Mouse (Mus musculus) MEL (cell line): Measurements from ENCODE around the gene Thoc6. TPM values are rescaled to one million over a fixed set of nuclear protein-coding genes. Genes with fewer than 3 reads are reported as not detected.

Experiments used
- DNase-seq: peaks from one replicate; pipeline ENCODE4 v3.0.0; 2011; ENCODE audit warnings: low read depth, low spot score
- H3K27ac ChIP-seq: 2 replicates; pipeline ENCODE4 v1.5.1; 2012; ENCODE audit warnings: low read depth, mild to moderate bottlenecking, control low read depth, low read length, moderate library complexity; ENCODE audit not compliant: control insufficient read depth
- H3K27me3 ChIP-seq, 2 experiments: fragments of 150-350 bp in 1 of 2; sonication (generic) in 1 of 2; 2 replicates each; pipeline ENCODE4 v1.6.1; 2012; ENCODE audit warnings: low read length in 2 of 2, mild to moderate bottlenecking in 2 of 2, improper control_type of control experiment in 1 of 2, moderate library complexity in 1 of 2; ENCODE audit not compliant: insufficient read depth in 2 of 2, control insufficient read depth in 1 of 2
- H3K36me3 ChIP-seq, 2 experiments: 2 replicates each; pipeline ENCODE4 v1.6.1; 2012 to 2014; ENCODE audit warnings: low read length in 2 of 2, improper control_type of control experiment in 1 of 2, inconsistent platforms in 1 of 2, mild to moderate bottlenecking in 1 of 2; ENCODE audit not compliant: insufficient read depth in 2 of 2, control insufficient read depth in 1 of 2
- H3K4me1 ChIP-seq, 2 experiments: fragments of 150-350 bp in 1 of 2; sonication (generic) in 1 of 2; 2 replicates each; pipeline ENCODE4 v1.6.1; 2012; ENCODE audit warnings: low read length in 2 of 2, improper control_type of control experiment in 1 of 2, mild to moderate bottlenecking in 1 of 2; ENCODE audit not compliant: insufficient read depth in 2 of 2, control insufficient read depth in 1 of 2
- H3K4me3 ChIP-seq, 2 experiments: fragments of 150-350 bp in 1 of 2; sonication (generic) in 1 of 2; 2 replicates each; pipeline ENCODE4 v1.5.1; 2012; ENCODE audit warnings: low read depth in 2 of 2, low read length in 2 of 2, mild to moderate bottlenecking in 2 of 2, moderate library complexity in 2 of 2, control low read depth in 1 of 2, improper control_type of control experiment in 1 of 2; ENCODE audit not compliant: control insufficient read depth in 1 of 2, insufficient read depth in 1 of 2
- H3K79me2 ChIP-seq: 2 replicates; pipeline ENCODE4 v1.6.1; 2012; ENCODE audit warnings: mild to moderate bottlenecking, low read length, moderate library complexity; ENCODE audit not compliant: control insufficient read depth, poor library complexity, insufficient read depth
- H3K9ac ChIP-seq: 2 replicates; pipeline ENCODE4 v1.6.1; 2012; ENCODE audit warnings: low read depth, mild to moderate bottlenecking, control low read depth, low read length, moderate library complexity; ENCODE audit not compliant: control insufficient read depth, poor library complexity, severe bottlenecking
- H3K9me3 ChIP-seq: fragments of 150-350 bp; sonication (generic); replicated peaks from 2 replicates; pipeline ENCODE4 v1.6.1; 2012; ENCODE audit warnings: mild to moderate bottlenecking, low read length, improper control_type of control experiment, moderate library complexity; ENCODE audit not compliant: insufficient read depth
- CHD2 ChIP-seq: IDR thresholded peaks from 2 replicates; pipeline ENCODE4 v1.6.1; 2011; ENCODE audit warnings: low read length, improper control_type of control experiment
- CTCF ChIP-seq, 3 experiments: IDR thresholded peaks in 2 of 3; conservative IDR thresholded peaks in 1 of 3; 2 replicates each; pipeline ENCODE4 v1.5.1; 2011 to 2012; ENCODE audit warnings: low read length in 3 of 3, low read depth in 2 of 3, mild to moderate bottlenecking in 2 of 3, improper control_type of control experiment in 1 of 3, inconsistent platforms in 1 of 3, mixed read lengths in 1 of 3, moderate library complexity in 1 of 3; ENCODE audit not compliant: control insufficient read depth in 1 of 3, insufficient read depth in 1 of 3, poor library complexity in 1 of 3, severe bottlenecking in 1 of 3
- E2F4 ChIP-seq: IDR thresholded peaks from 2 replicates; pipeline ENCODE4 v1.6.1; 2011; ENCODE audit warnings: low read depth, low read length, improper control_type of control experiment, borderline replicate concordance
- EP300 ChIP-seq, 2 experiments: IDR thresholded peaks; 2 replicates each; pipeline ENCODE4 v1.6.1; 2011; ENCODE audit warnings: improper control_type of control experiment in 2 of 2, low read length in 2 of 2, low read depth in 1 of 2, mild to moderate bottlenecking in 1 of 2
- GABPA ChIP-seq: IDR thresholded peaks from 2 replicates; pipeline ENCODE4 v1.6.1; 2012; ENCODE audit warnings: low read depth, mild to moderate bottlenecking, inconsistent platforms, low read length, improper control_type of control experiment, moderate library complexity
- GATA1 ChIP-seq: IDR thresholded peaks from 2 replicates; pipeline ENCODE4 v1.6.1; 2011; ENCODE audit warnings: low read depth, low read length, improper control_type of control experiment
- JUND ChIP-seq: IDR thresholded peaks from 2 replicates; pipeline ENCODE4 v1.6.1; 2011; ENCODE audit warnings: low read depth, mild to moderate bottlenecking, improper control_type of control experiment, low read length
- KAT2A ChIP-seq: conservative IDR thresholded peaks from 2 replicates; pipeline ENCODE4 v1.6.1; 2012; ENCODE audit warnings: low read depth, low read length, improper control_type of control experiment, inconsistent platforms
- MAX ChIP-seq: IDR thresholded peaks from 2 replicates; pipeline ENCODE4 v1.6.1; 2011; ENCODE audit warnings: low read length, improper control_type of control experiment
- MAZ ChIP-seq: IDR thresholded peaks from 2 replicates; pipeline ENCODE4 v1.6.1; 2012; ENCODE audit warnings: low read depth, mild to moderate bottlenecking, inconsistent platforms, low read length, improper control_type of control experiment
- MEF2A ChIP-seq: IDR thresholded peaks from 2 replicates; pipeline ENCODE4 v1.6.1; 2014; ENCODE audit warnings: low read depth, mild to moderate bottlenecking, inconsistent platforms, low read length, improper control_type of control experiment; ENCODE audit not compliant: poor library complexity, insufficient replicate concordance, severe bottlenecking; ENCODE audit errors: extremely low read depth
- MXI1 ChIP-seq: IDR thresholded peaks from 2 replicates; pipeline ENCODE4 v1.6.1; 2011; ENCODE audit warnings: mild to moderate bottlenecking, low read depth, low read length, improper control_type of control experiment
- MYB ChIP-seq: IDR thresholded peaks from 2 replicates; pipeline ENCODE4 v1.6.1; 2011; ENCODE audit warnings: mild to moderate bottlenecking, low read depth, low read length, improper control_type of control experiment
- MYC ChIP-seq: IDR thresholded peaks from 2 replicates; pipeline ENCODE4 v1.6.1; 2011; ENCODE audit warnings: low read depth, mild to moderate bottlenecking, low read length, improper control_type of control experiment, moderate library complexity
- NELFE ChIP-seq: IDR thresholded peaks from 2 replicates; pipeline ENCODE4 v1.6.1; 2011; ENCODE audit warnings: low read depth, low read length, improper control_type of control experiment
- NRF1 ChIP-seq: IDR thresholded peaks from 2 replicates; pipeline ENCODE4 v1.6.1; 2014; ENCODE audit warnings: low read depth, mild to moderate bottlenecking, inconsistent platforms, low read length, improper control_type of control experiment, moderate library complexity; ENCODE audit not compliant: poor library complexity, insufficient read depth, severe bottlenecking
- POLR2AphosphoS2 ChIP-seq: IDR thresholded peaks from 2 replicates; pipeline ENCODE4 v1.6.1; 2011; ENCODE audit warnings: low read length, improper control_type of control experiment
- POLR2AphosphoS5 ChIP-seq: IDR thresholded peaks from 2 replicates; pipeline ENCODE4 v1.6.1; 2012; ENCODE audit warnings: low read depth, borderline replicate concordance, mild to moderate bottlenecking, inconsistent platforms, low read length, moderate library complexity, mixed read lengths
- RAD21 ChIP-seq: IDR thresholded peaks from 2 replicates; pipeline ENCODE4 v1.6.1; 2011; ENCODE audit warnings: mild to moderate bottlenecking, low read depth, low read length, improper control_type of control experiment
- RCOR1 ChIP-seq: IDR thresholded peaks from 2 replicates; pipeline ENCODE4 v1.6.1; 2012; ENCODE audit warnings: low read depth, mild to moderate bottlenecking, inconsistent platforms, low read length, improper control_type of control experiment
- SIN3A ChIP-seq: IDR thresholded peaks from 2 replicates; pipeline ENCODE4 v1.6.1; 2012; ENCODE audit warnings: low read length, improper control_type of control experiment, inconsistent platforms
- SMC3 ChIP-seq: IDR thresholded peaks from 2 replicates; pipeline ENCODE4 v1.6.1; 2011; ENCODE audit warnings: low read depth, low read length, improper control_type of control experiment
- TAL1 ChIP-seq: IDR thresholded peaks from 2 replicates; pipeline ENCODE4 v1.6.1; 2012; ENCODE audit warnings: mild to moderate bottlenecking, inconsistent platforms, low read length, moderate library complexity, mixed read lengths
- TBP ChIP-seq: IDR thresholded peaks from 2 replicates; pipeline ENCODE4 v1.8.0; 2011; ENCODE audit warnings: low read depth, low read length, improper control_type of control experiment
- TCF12 ChIP-seq: IDR thresholded peaks from 2 replicates; pipeline ENCODE4 v1.6.1; 2014; ENCODE audit warnings: low read depth, mild to moderate bottlenecking, inconsistent platforms, low read length, improper control_type of control experiment, moderate library complexity
- UBTF ChIP-seq: IDR thresholded peaks from 2 replicates; pipeline ENCODE4 v1.6.1; 2012; ENCODE audit warnings: low read depth, mild to moderate bottlenecking, inconsistent platforms, low read length, improper control_type of control experiment, moderate library complexity, borderline replicate concordance; ENCODE audit not compliant: insufficient read depth
- USF1 ChIP-seq: IDR thresholded peaks from 2 replicates; pipeline ENCODE4 v1.6.1; 2014; ENCODE audit warnings: low read depth, mild to moderate bottlenecking, inconsistent platforms, low read length, improper control_type of control experiment, moderate library complexity
- USF2 ChIP-seq, 2 experiments: IDR thresholded peaks; 2 replicates each; pipeline ENCODE4 v1.6.1; 2011 to 2012; ENCODE audit warnings: improper control_type of control experiment in 2 of 2, low read length in 2 of 2, borderline replicate concordance in 1 of 2, inconsistent platforms in 1 of 2, low read depth in 1 of 2, mild to moderate bottlenecking in 1 of 2; ENCODE audit not compliant: insufficient read depth in 1 of 2
- ZKSCAN1 ChIP-seq: IDR thresholded peaks from 2 replicates; pipeline ENCODE4 v1.6.1; 2012; ENCODE audit warnings: low read depth, mild to moderate bottlenecking, inconsistent platforms, low read length, improper control_type of control experiment, moderate library complexity
- ZMIZ1 ChIP-seq: IDR thresholded peaks from 2 replicates; pipeline ENCODE4 v1.6.1; 2012; ENCODE audit warnings: low read depth, mild to moderate bottlenecking, inconsistent platforms, low read length, improper control_type of control experiment, moderate library complexity
- ZNF384 ChIP-seq: IDR thresholded peaks from 2 replicates; pipeline ENCODE4 v1.6.1; 2012; ENCODE audit warnings: low read depth, mild to moderate bottlenecking, inconsistent platforms, low read length, improper control_type of control experiment
- polyA plus RNA-seq, 2 experiments: library from polyadenylated mRNA; stranded (reverse) in 1 of 2; unstranded in 1 of 2; fragments of >175 nt in 1 of 2; fragments of >200 nt in 1 of 2; gene quantifications; 2 replicates each; pipeline versions ENCODE4 v1.2.1 to v1.2.4; 2012; ENCODE audit warnings: low replicate concordance in 2 of 2, low read depth in 1 of 2; ENCODE audit not compliant: insufficient read length in 2 of 2, insufficient read depth in 1 of 2, missing spikeins in 1 of 2
- total RNA-seq: library from RNA; depleted of rRNA; stranded (reverse); fragments of 300-350 nt; gene quantifications from 2 replicates; pipeline ENCODE4 v1.2.3, GENCODE M21; 2012

The Thoc6 gene
- total and polyA plus RNA-seq, 3 experiments: 26.4 to 62.9 TPM; not detected in 1

DNA sequence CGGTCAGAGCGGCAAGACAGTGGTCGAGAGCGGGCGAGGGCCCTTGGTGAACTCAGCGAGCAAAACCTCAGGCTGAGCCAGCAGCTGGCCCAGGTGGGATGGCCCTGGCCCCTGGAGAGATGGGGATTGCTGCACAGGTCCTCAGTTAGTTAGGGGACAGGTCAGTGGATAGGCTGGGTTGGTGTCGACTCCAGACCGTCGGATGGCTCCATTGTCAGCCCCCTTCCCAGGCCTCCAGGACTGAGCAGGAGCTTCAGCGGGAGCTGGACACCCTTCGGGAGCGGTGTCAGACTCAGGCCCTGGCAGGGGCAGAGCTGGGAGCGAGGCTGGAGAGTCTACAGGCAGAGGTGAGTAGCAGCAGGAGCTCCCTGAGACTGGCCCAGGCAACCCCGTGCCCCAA lies 8.2 kb downstream of the Thoc6 start:
- H3K36me3 ChIP-seq: no peaks in the 10 kb centered on the region
- no peak overlapping the region for H3K27ac ChIP-seq
- no peaks in the 10 kb centered on the region for H3K79me2 ChIP-seq
- no peaks in the 10 kb centered on the region for H3K9me3 ChIP-seq
- no peaks in the 10 kb centered on the region for H3K27me3 ChIP-seq
- H3K9ac ChIP-seq: no peak overlapping the region
- TF ChIP-seq ZMIZ1 (no peak), E2F4 (no peak), GATA1 (no peak), CTCF (IDR thresholded peaks at IDR 0.05 in 2 of 3, conservative IDR thresholded peaks at IDR 0.05 in 1 of 3; ENCODE audit: control insufficient read depth in 1 of 3, insufficient read depth in 1 of 3, low read depth in 2 of 3, low read length in 3 of 3, poor library complexity in 1 of 3, severe bottlenecking in 1 of 3) (no peak), TAL1 (no peak), ZKSCAN1 (no peak)
- peaks cover 0 to 4% of the 10 kb centered on the region in 2 experiments; a peak in 2 of 4 replicates for H3K4me1 ChIP-seq
- no peak overlapping the region for H3K4me3 ChIP-seq
- DNase-seq: no peak

DNA sequence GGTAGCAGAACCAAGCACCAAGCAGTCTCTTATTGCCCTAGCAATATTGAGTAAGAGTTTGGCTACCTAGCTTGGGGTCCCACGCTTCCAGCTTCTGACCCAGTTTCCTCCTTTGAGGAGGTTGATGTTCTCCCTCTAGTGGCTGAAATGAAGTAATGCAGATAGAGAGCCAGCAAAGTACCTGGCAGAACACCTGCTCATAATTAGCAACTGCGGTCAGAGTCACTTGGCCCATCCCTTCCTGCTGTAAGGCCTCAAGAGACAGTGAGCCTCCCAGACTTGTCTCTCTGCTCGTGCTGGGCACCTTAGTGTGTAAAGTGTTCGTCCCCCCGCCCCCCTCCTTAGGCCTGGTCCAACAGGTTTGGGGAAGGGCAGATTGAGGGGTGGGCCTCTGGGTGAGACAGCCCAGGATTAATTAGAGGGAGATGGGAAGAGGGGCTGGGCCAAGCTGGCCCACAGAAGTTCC lies 9.1 kb downstream of the Thoc6 start:
- no peaks in the 10 kb centered on the region for H3K27me3 ChIP-seq
- no peaks in the 10 kb centered on the region for H3K79me2 ChIP-seq
- peaks cover 0 to 4% of the 10 kb centered on the region in 2 experiments; a peak in 2 of 4 replicates for H3K4me1 ChIP-seq
- H3K27ac ChIP-seq: no peak overlapping the region
- no peaks in the 10 kb centered on the region for H3K9me3 ChIP-seq
- H3K9ac ChIP-seq: no peak overlapping the region
- no peaks in the 10 kb centered on the region for H3K36me3 ChIP-seq
- peak; percentile 73 for DNase-seq
- H3K4me3 ChIP-seq: peak overlapping the region in 1 of 2 experiments; percentile 13; a peak in 1 of 4 replicates
- TF ChIP-seq POLR2AphosphoS2: no peak
- no peak for TF ChIP-seq KAT2A
- no peak; the same call in 1 of the 2 replicates for TF ChIP-seq ZMIZ1
- TF ChIP-seq GABPA: no peak
- TF ChIP-seq POLR2AphosphoS5: no peak
- TF ChIP-seq MXI1: no peak
- TF ChIP-seq SMC3: peak; percentile 56
- TF ChIP-seq TBP: no peak
- no peak for TF ChIP-seq CHD2
- 0 out of 2 replicates have a peak, but pooled peaks have one; percentile 7 for TF ChIP-seq RCOR1
- TF ChIP-seq MYC: no peak
- no peak for TF ChIP-seq GATA1
- peak in 1 of 2 experiments; percentile 8; a peak in 1 of 4 replicates for TF ChIP-seq EP300 (IDR thresholded peaks at IDR 0.05; ENCODE audit: low read depth in 1 of 2, low read length in 2 of 2)
- 0 out of 2 replicates have a peak, but pooled peaks have one; percentile 41 for TF ChIP-seq ZNF384
- peak; percentile 44 for TF ChIP-seq RAD21
- no peak for TF ChIP-seq TCF12
- TF ChIP-seq MAZ: no peak
- no peak for TF ChIP-seq SIN3A
- TF ChIP-seq NELFE: 0 out of 2 replicates have a peak, but pooled peaks have one; percentile 26
- peak; percentile 55 to 90 (median 76) for TF ChIP-seq CTCF (IDR thresholded peaks at IDR 0.05 in 2 of 3, conservative IDR thresholded peaks at IDR 0.05 in 1 of 3; ENCODE audit: control insufficient read depth in 1 of 3, insufficient read depth in 1 of 3, low read depth in 2 of 3, low read length in 3 of 3, poor library complexity in 1 of 3, severe bottlenecking in 1 of 3)
- TF ChIP-seq USF1: no peak
- TF ChIP-seq MAX: no peak
- TF ChIP-seq MEF2A: no peak
- TF ChIP-seq NRF1: no peak
- no peak for TF ChIP-seq MYB
- no peak for TF ChIP-seq USF2 (IDR thresholded peaks at IDR 0.05; ENCODE audit: borderline replicate concordance in 1 of 2, insufficient read depth in 1 of 2, low read depth in 1 of 2, low read length in 2 of 2)
- no peak for TF ChIP-seq UBTF
- no peak for TF ChIP-seq JUND
